Mouse (Mus musculus): Measurements from ENCODE around the gene Ttyh1.

DNA sequence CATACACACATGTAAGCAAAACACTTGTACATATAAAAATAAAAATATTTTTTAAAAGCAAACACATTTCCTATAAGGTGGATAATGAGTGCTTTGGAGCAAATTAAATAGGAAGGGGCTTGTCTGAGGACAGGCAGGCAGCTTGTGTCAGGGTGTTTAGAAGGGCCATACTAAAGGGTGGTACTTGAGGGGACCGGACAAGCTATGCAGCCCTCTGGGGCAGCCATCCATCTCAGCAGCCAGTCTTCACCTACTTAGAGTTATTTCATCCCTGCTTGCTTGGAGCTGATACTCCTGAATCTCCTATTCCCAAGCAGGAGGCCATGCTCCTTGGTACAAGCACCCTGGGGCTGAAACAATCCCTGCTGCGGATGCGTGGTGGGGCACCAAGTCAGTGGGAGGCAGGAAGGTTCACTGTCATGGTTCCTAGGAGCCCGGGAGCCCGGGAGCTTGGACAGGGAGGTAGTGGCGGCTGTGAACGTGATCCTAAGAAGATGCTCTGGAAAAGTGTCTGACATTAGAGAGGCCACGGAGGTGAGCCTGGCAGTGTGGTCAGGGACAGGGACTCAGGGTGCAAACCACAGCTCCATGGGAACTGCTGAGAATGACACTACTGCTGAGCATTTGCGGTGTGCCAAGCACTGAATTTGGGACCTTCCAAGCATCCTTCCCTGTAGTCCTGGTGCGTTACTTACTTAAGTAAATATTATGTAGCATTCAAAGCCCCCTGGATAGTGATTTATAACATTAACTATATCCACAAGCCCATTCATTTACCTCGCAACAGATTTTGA lies 8.0 kb downstream of the Ttyh1 start:
- TF ChIP-seq CTCF (IDR thresholded peaks at IDR 0.05; ENCODE audit: low read depth): no peak
- TF ChIP-seq EP300 (IDR thresholded peaks at IDR 0.05; ENCODE audit: low read depth): no peak

Measured in liver, embryonic 14.5 days (tissue).